Mouse (Mus musculus) brain, embryonic 14.5 days (tissue): ENCODE results near the gene Ubash3a. TPM values are rescaled to one million over a fixed set of nuclear protein-coding genes. Genes with fewer than 3 reads are reported as not detected.

Experiments used
- DNase-seq: peaks from one replicate; pipeline ENCODE4 v3.0.0-alpha.2; 2011; ENCODE audit warnings: low read depth
- CTCF ChIP-seq: fragments of 200-500 bp; IDR thresholded peaks from 2 replicates; pipeline ENCODE4 v1.5.1; 2012; ENCODE audit warnings: inconsistent platforms, mild to moderate bottlenecking, moderate library complexity, borderline replicate concordance; ENCODE audit not compliant: insufficient read depth, insufficient read length; ENCODE audit errors: extremely low read depth
- POLR2A ChIP-seq: fragments of 200-500 bp; IDR thresholded peaks from 2 replicates; pipeline ENCODE4 v1.6.1; 2012; ENCODE audit warnings: mild to moderate bottlenecking, inconsistent platforms, borderline replicate concordance; ENCODE audit not compliant: poor library complexity, insufficient read depth, insufficient read length, severe bottlenecking; ENCODE audit errors: extremely low read depth
- polyA plus RNA-seq: library from polyadenylated mRNA; depleted of rRNA; stranded (reverse); fragments of >200 nt; gene quantifications from 2 replicates; pipeline ENCODE4 v1.2.3, GENCODE M21; 2012

The Ubash3a gene
- polyA plus RNA-seq, 1 experiment: 0.03 TPM

- DNase-seq: no peak
- TF ChIP-seq POLR2A: no peak
- no peak for TF ChIP-seq CTCF
Measured at GRCm38 (mm10) chr17:31245321-31245720, 37.6 kb downstream of the Ubash3a start.

GRCm38 (mm10) chr17:31247144-31247543 is 39.5 kb downstream of the Ubash3a start:
- no peak for DNase-seq
- TF ChIP-seq POLR2A (no peak), CTCF (no peak)

- no peak for DNase-seq
- TF ChIP-seq POLR2A: no peak
- TF ChIP-seq CTCF: no peak
Measured at GRCm38 (mm10) chr17:31253951-31254350, 46.3 kb downstream of the Ubash3a start.

- peak; percentile 89 for DNase-seq
- TF ChIP-seq POLR2A: no peak
- TF ChIP-seq CTCF: peak; percentile 80
Measured at GRCm38 (mm10) chr17:31254463-31254931, 46.8 kb downstream of the Ubash3a start.

- TF ChIP-seq POLR2A (no peak), CTCF (no peak)
- no peak for DNase-seq
Measured at GRCm38 (mm10) chr17:31257149-31257548, 49.5 kb downstream of the Ubash3a start.

- TF ChIP-seq POLR2A: no peak
- no peak for TF ChIP-seq CTCF
- DNase-seq: no peak
Measured at GRCm38 (mm10) chr17:31257898-31258297, 50.2 kb downstream of the Ubash3a start.

GRCm38 (mm10) chr17:31258310-31258865 is 50.7 kb downstream of the Ubash3a start:
- no peak for TF ChIP-seq POLR2A
- no peak for TF ChIP-seq CTCF
- DNase-seq: no peak

GRCm38 (mm10) chr17:31259145-31259544 is 51.5 kb downstream of the Ubash3a start:
- TF ChIP-seq CTCF: no peak
- no peak for TF ChIP-seq POLR2A
- DNase-seq: no peak

- no peak for DNase-seq
Measured at GRCm38 (mm10) chr17:31259825-31260224, 52.2 kb downstream of the Ubash3a start.

GRCm38 (mm10) chr17:31260430-31260829 is 52.8 kb downstream of the Ubash3a start:
- no peak for DNase-seq

More at GRCm38 (mm10) chr17:31259825-31260224, 52.2 kb downstream of the Ubash3a start:
- TF ChIP-seq POLR2A (no peak), CTCF (peak; percentile 19; the same call in 1 of the 2 replicates)

GRCm38 (mm10) chr17:31261352-31261751 is 53.7 kb downstream of the Ubash3a start:
- no peak for DNase-seq
- no peak for TF ChIP-seq CTCF
- TF ChIP-seq POLR2A: no peak

More at GRCm38 (mm10) chr17:31260430-31260829, 52.8 kb downstream of the Ubash3a start:
- TF ChIP-seq CTCF (no peak), POLR2A (no peak)

GRCm38 (mm10) chr17:31262715-31263114 is 55.0 kb downstream of the Ubash3a start:
- peak; percentile 59 for DNase-seq
- no peak for TF ChIP-seq CTCF
- TF ChIP-seq POLR2A: no peak
